Mouse (Mus musculus) G1E (cell line): ENCODE data around the gene Mypop.

ENCODE experiments used
- CTCF ChIP-seq: IDR thresholded peaks from 2 replicates; pipeline ENCODE4 v1.5.1; 2012; ENCODE audit warnings: low read depth, low read length, inconsistent platforms, mixed read lengths
- GATA1 ChIP-seq: IDR thresholded peaks from 2 replicates; pipeline ENCODE4 v1.6.1; 2012; ENCODE audit warnings: borderline replicate concordance, low read length, inconsistent platforms, mixed read lengths
- POLR2AphosphoS5 ChIP-seq: IDR thresholded peaks from 2 replicates; pipeline ENCODE4 v1.6.1; 2012; ENCODE audit warnings: low read depth, low read length, inconsistent platforms; ENCODE audit not compliant: insufficient replicate concordance

DNA sequence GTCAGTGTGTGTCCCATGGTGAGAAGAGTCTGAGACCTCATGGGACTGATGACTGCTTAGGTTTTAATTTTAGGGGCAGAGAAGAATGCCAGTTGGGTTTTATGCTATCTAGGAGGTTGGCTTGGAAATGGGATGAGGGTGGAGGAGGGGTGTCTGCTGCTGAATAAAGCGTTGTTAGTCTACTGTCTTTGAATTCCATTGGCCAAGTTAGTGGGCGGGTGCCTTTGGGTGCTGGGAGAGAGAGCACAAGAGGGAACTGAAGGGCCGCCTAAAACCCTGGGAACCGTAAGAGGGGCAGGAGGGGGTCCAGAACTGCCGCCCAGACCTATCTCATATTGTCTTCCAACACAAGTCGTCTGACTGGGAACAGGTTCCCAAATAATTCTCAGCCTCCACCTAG, 2.3 kb upstream of the Mypop start:
- TF ChIP-seq CTCF (no peak), GATA1 (no peak), POLR2AphosphoS5 (no peak)
